Mouse (Mus musculus): ENCODE measurements around the gene Olfr488.
"Not testable (repeated sequence)": the region's sequence is repeated elsewhere in the genome, so short reads cannot be mapped to it uniquely, and the experiment has no call there.

Olfr488 gene

GRCm38 (mm10) chr7:108258247-108258646 lies at the start of gene Olfr488:
Olfr488 (minus strand) TSS chr7:108258347.
- no peak for DNase-seq (ENCODE audit: low spot score in 2 of 2)

GRCm38 (mm10) chr7:108288834-108289233 lies 30.7 kb upstream of the Olfr488 start, which contains the start of gene Olfr490:
Olfr490 (minus strand) TSS chr7:108288934.
- no peak for DNase-seq (ENCODE audit: low spot score in 2 of 2)

- no peak for DNase-seq (ENCODE audit: low spot score in 2 of 2)
Observed at GRCm38 (mm10) chr7:108233551-108233950, 24.6 kb downstream of the Olfr488 start.

GRCm38 (mm10) chr7:108214536-108214935 lies 43.6 kb downstream of the Olfr488 start, which contains the start of gene Olfr487:
Olfr487 (minus strand) TSS chr7:108214636.
- DNase-seq (ENCODE audit: low spot score in 2 of 2): not testable (repeated sequence)
